Mouse (Mus musculus): ENCODE data around the gene Ntrk2.

The Ntrk2 gene

GRCm38 (mm10) chr13:58840731-58841359 is 34.5 kb downstream of the Ntrk2 start:
- no peak for DNase-seq (ENCODE audit: low spot score)

- no peak for DNase-seq (ENCODE audit: low spot score)
Measured at GRCm38 (mm10) chr13:58843826-58844225, 37.5 kb downstream of the Ntrk2 start.

- no peak for DNase-seq (ENCODE audit: low spot score)
Measured at GRCm38 (mm10) chr13:58848578-58848977, 42.2 kb downstream of the Ntrk2 start.

- DNase-seq (ENCODE audit: low spot score) = no peak
Measured at GRCm38 (mm10) chr13:58853685-58854084, 47.3 kb downstream of the Ntrk2 start.

- no peak for DNase-seq (ENCODE audit: low spot score)
Measured at GRCm38 (mm10) chr13:58866239-58866638, 59.9 kb downstream of the Ntrk2 start.

- no peak for DNase-seq (ENCODE audit: low spot score)
Measured at GRCm38 (mm10) chr13:58866776-58867435, 60.5 kb downstream of the Ntrk2 start.

GRCm38 (mm10) chr13:58882468-58882867 is 76.1 kb downstream of the Ntrk2 start:
- no peak for DNase-seq (ENCODE audit: low spot score)

GRCm38 (mm10) chr13:58882916-58883315 is 76.5 kb downstream of the Ntrk2 start:
- no peak for DNase-seq (ENCODE audit: low spot score)

- no peak for DNase-seq (ENCODE audit: low spot score)
Measured at GRCm38 (mm10) chr13:58886108-58886507, 79.7 kb downstream of the Ntrk2 start.

GRCm38 (mm10) chr13:58896254-58896910 is 90.0 kb downstream of the Ntrk2 start:
- no peak for DNase-seq (ENCODE audit: low spot score)

- DNase-seq (ENCODE audit: low spot score) = no peak
Measured at GRCm38 (mm10) chr13:58899337-58899736, 93.0 kb downstream of the Ntrk2 start.

- no peak for DNase-seq (ENCODE audit: low spot score)
Measured at GRCm38 (mm10) chr13:58902313-58902712, 95.9 kb downstream of the Ntrk2 start.

- peak; percentile 58 for DNase-seq (ENCODE audit: low spot score)
Measured at GRCm38 (mm10) chr13:58904742-58905735, 98.7 kb downstream of the Ntrk2 start.

- DNase-seq (ENCODE audit: low spot score) = no peak
Measured at GRCm38 (mm10) chr13:58911936-58912335, 105.6 kb downstream of the Ntrk2 start.

- DNase-seq (ENCODE audit: low spot score) = no peak
Measured at GRCm38 (mm10) chr13:58912559-58912958, 106.2 kb downstream of the Ntrk2 start.

- no peak for DNase-seq (ENCODE audit: low spot score)
Measured at GRCm38 (mm10) chr13:58914061-58914814, 107.9 kb downstream of the Ntrk2 start.

GRCm38 (mm10) chr13:58916348-58916747 is 110.0 kb downstream of the Ntrk2 start:
- DNase-seq (ENCODE audit: low spot score) = no peak

- DNase-seq (ENCODE audit: low spot score) = no peak
Measured at GRCm38 (mm10) chr13:58920241-58920640, 113.9 kb downstream of the Ntrk2 start.

GRCm38 (mm10) chr13:58921255-58921654 is 114.9 kb downstream of the Ntrk2 start:
- DNase-seq (ENCODE audit: low spot score) = no peak

GRCm38 (mm10) chr13:58921705-58922104 is 115.3 kb downstream of the Ntrk2 start:
- DNase-seq (ENCODE audit: low spot score) = no peak

- no peak for DNase-seq (ENCODE audit: low spot score)
Measured at GRCm38 (mm10) chr13:58922174-58922573, 115.8 kb downstream of the Ntrk2 start.
